Mouse (Mus musculus) ES-Bruce4 (cell line): ENCODE measurements around the gene Htr2c. TPM values are rescaled to one million over a fixed set of nuclear protein-coding genes. Genes with fewer than 3 reads are reported as not detected.

Experiments
- H3K27ac ChIP-seq: 2 replicates; pipeline ENCODE4 v1.5.1; 2012; ENCODE audit warnings: low read length, inconsistent platforms; ENCODE audit not compliant: insufficient read depth
- H3K27me3 ChIP-seq: 2 replicates; pipeline ENCODE4 v1.6.1; 2012; ENCODE audit warnings: mild to moderate bottlenecking, low read length, inconsistent platforms; ENCODE audit not compliant: control insufficient read depth, poor library complexity, insufficient read depth, severe bottlenecking
- H3K36me3 ChIP-seq: 2 replicates; pipeline ENCODE4 v1.6.1; 2012; ENCODE audit warnings: inconsistent platforms, mild to moderate bottlenecking, low read length, moderate library complexity; ENCODE audit not compliant: control insufficient read depth, poor library complexity, insufficient read depth, severe bottlenecking
- H3K4me1 ChIP-seq: one replicate; pipeline ENCODE4 v1.8.1; 2011; ENCODE audit warnings: low read length; ENCODE audit not compliant: control insufficient read depth, insufficient read depth
- H3K4me3 ChIP-seq: 2 replicates; pipeline ENCODE4 v1.5.1; 2011; ENCODE audit warnings: low read depth, mild to moderate bottlenecking, low read length
- H3K9ac ChIP-seq: 2 replicates; pipeline ENCODE4 v1.6.1; 2012; ENCODE audit warnings: low read depth, mild to moderate bottlenecking, inconsistent platforms; ENCODE audit not compliant: poor library complexity, severe bottlenecking
- H3K9me3 ChIP-seq: replicated peaks from 2 replicates; pipeline ENCODE4 v1.6.1; 2012; ENCODE audit warnings: mild to moderate bottlenecking, low read length, inconsistent platforms; ENCODE audit not compliant: control insufficient read depth, poor library complexity, insufficient read depth, severe bottlenecking
- CTCF ChIP-seq: IDR thresholded peaks from one replicate; pipeline ENCODE4 v1.8.1; 2011; ENCODE audit warnings: low read depth, low read length
- EP300 ChIP-seq: IDR thresholded peaks from 2 replicates; pipeline ENCODE4 v1.6.1; 2011; ENCODE audit warnings: low read depth, low read length; ENCODE audit not compliant: insufficient read depth
- POLR2A ChIP-seq: IDR thresholded peaks from one replicate; pipeline ENCODE4 v1.8.1; 2011; ENCODE audit warnings: low read length; ENCODE audit not compliant: insufficient read depth
- polyA plus RNA-seq: library from polyadenylated mRNA; stranded (reverse); fragments of >200 nt; gene quantifications from 2 replicates; pipeline ENCODE4 v1.2.4, GENCODE M21; 2011; ENCODE audit warnings: low read depth; ENCODE audit not compliant: missing spikeins, insufficient read depth, insufficient read length

Gene Htr2c
- polyA plus RNA-seq, result not detected in 2 replicates

DNA sequence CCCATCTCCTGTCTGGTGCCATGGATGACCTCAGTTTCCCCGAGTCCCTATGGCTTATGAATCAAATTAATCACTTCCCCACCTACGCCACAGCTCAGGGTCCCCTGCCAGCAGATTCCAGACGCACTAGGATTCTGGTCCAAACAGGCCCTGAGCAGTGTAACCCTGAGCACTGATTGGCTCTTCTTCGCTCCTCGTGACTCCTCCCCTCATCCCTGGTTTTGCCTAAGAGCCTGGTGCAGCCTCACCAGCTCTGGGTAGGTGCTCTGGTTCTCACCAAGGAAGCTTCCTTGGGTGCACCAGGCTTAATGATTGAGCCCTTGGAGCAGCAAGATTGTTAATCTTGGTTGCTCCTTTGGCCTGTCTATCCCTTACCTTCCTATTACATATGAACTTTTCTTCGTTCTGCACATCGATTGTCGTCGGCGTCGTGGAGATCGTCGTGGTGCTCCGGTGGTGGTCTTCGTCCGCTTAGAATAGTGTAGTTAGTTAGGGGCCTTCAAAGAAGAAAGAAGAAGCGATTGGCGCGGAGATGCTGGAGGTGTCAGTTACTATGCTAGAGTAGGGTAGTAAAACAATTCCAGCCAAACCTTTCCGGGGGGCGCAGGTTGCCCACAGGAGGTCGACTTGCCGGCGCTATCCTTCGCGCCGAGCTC is at the start of gene Htr2c:
TSS of gene Htr2c (plus strand) at position 256 of the 656 bp plus-strand sequence.
- H3K9ac ChIP-seq, result no peak within 1 kb of the TSS
- no peaks in the 10 kb centered on the region for H3K36me3 ChIP-seq
- TF ChIP-seq EP300, result no peak
- TF ChIP-seq POLR2A, result no peak
- no peak for TF ChIP-seq CTCF
- H3K4me1 ChIP-seq, result no peaks in the 10 kb centered on the region
- H3K27ac ChIP-seq, result no peak within 1 kb of the TSS
- peak within 1 kb of the TSS; percentile 43 for H3K4me3 ChIP-seq
- no peaks in the 10 kb centered on the region for H3K9me3 ChIP-seq
- H3K27me3 ChIP-seq, result no peaks in the 10 kb centered on the region

GRCm38 (mm10) chrX:146928251-146928650 is 34.1 kb upstream of the Htr2c start:
- Histone ChIP-seq H3K9me3 (no peaks in the 10 kb centered on the region), H3K36me3 (no peaks in the 10 kb centered on the region), H3K4me1 (no peaks in the 10 kb centered on the region), H3K4me3 (no peak overlapping the region), H3K9ac (no peak overlapping the region), H3K27ac (no peak overlapping the region), H3K27me3 (no peaks in the 10 kb centered on the region)
- TF ChIP-seq EP300 (no peak), CTCF (no peak), POLR2A (no peak)

GRCm38 (mm10) chrX:146936332-146936731 is 26.0 kb upstream of the Htr2c start:
- Histone ChIP-seq H3K4me3 (no peak overlapping the region), H3K27ac (no peak overlapping the region), H3K36me3 (no peaks in the 10 kb centered on the region), H3K27me3 (no peaks in the 10 kb centered on the region), H3K4me1 (no peaks in the 10 kb centered on the region), H3K9me3 (no peaks in the 10 kb centered on the region), H3K9ac (no peak overlapping the region)
- TF ChIP-seq POLR2A (no peak), EP300 (no peak), CTCF (no peak)

- no peak for TF ChIP-seq CTCF
- TF ChIP-seq POLR2A, result no peak
- TF ChIP-seq EP300, result no peak
- no peaks in the 10 kb centered on the region for H3K9me3 ChIP-seq
- H3K27ac ChIP-seq, result no peak overlapping the region
- no peak overlapping the region for H3K9ac ChIP-seq
- H3K36me3 ChIP-seq, result no peaks in the 10 kb centered on the region
- H3K4me3 ChIP-seq, result no peak overlapping the region
- no peaks in the 10 kb centered on the region for H3K27me3 ChIP-seq
- H3K4me1 ChIP-seq, result no peaks in the 10 kb centered on the region
These were observed 16.0 kb upstream of the Htr2c start for GRCm38 (mm10) chrX:146946216-146946886.

GRCm38 (mm10) chrX:146946996-146947395 is 15.3 kb upstream of the Htr2c start:
- no peak for TF ChIP-seq CTCF
- no peak for TF ChIP-seq EP300
- no peak for TF ChIP-seq POLR2A
- no peaks in the 10 kb centered on the region for H3K4me1 ChIP-seq
- no peaks in the 10 kb centered on the region for H3K9me3 ChIP-seq
- no peak overlapping the region for H3K27ac ChIP-seq
- H3K27me3 ChIP-seq, result no peaks in the 10 kb centered on the region
- H3K9ac ChIP-seq, result no peak overlapping the region
- no peak overlapping the region for H3K4me3 ChIP-seq
- no peaks in the 10 kb centered on the region for H3K36me3 ChIP-seq

GRCm38 (mm10) chrX:146958608-146959007 is 3.7 kb upstream of the Htr2c start:
- Histone ChIP-seq H3K27me3 (no peaks in the 10 kb centered on the region), H3K9ac (no peak overlapping the region), H3K36me3 (no peaks in the 10 kb centered on the region)

More at GRCm38 (mm10) chrX:146958608-146959007, 3.7 kb upstream of the Htr2c start:
- Histone ChIP-seq H3K9me3 (no peaks in the 10 kb centered on the region), H3K27ac (no peak overlapping the region), H3K4me1 (no peaks in the 10 kb centered on the region), H3K4me3 (no peak overlapping the region)
- no peak for TF ChIP-seq CTCF
- no peak for TF ChIP-seq POLR2A
- no peak for TF ChIP-seq EP300
